Mouse (Mus musculus) ES-Bruce4 (cell line): ENCODE data around the gene Bicdl1. TPM values are rescaled to one million over a fixed set of nuclear protein-coding genes. Genes with fewer than 3 reads are reported as not detected.

Experiments
- H3K27ac ChIP-seq: 2 replicates; pipeline ENCODE4 v1.5.1; 2012; ENCODE audit warnings: low read length, inconsistent platforms; ENCODE audit not compliant: insufficient read depth
- H3K27me3 ChIP-seq: 2 replicates; pipeline ENCODE4 v1.6.1; 2012; ENCODE audit warnings: mild to moderate bottlenecking, low read length, inconsistent platforms; ENCODE audit not compliant: control insufficient read depth, poor library complexity, insufficient read depth, severe bottlenecking
- H3K36me3 ChIP-seq: 2 replicates; pipeline ENCODE4 v1.6.1; 2012; ENCODE audit warnings: inconsistent platforms, mild to moderate bottlenecking, low read length, moderate library complexity; ENCODE audit not compliant: control insufficient read depth, poor library complexity, insufficient read depth, severe bottlenecking
- H3K4me1 ChIP-seq: one replicate; pipeline ENCODE4 v1.8.1; 2011; ENCODE audit warnings: low read length; ENCODE audit not compliant: control insufficient read depth, insufficient read depth
- H3K4me3 ChIP-seq: 2 replicates; pipeline ENCODE4 v1.5.1; 2011; ENCODE audit warnings: low read depth, mild to moderate bottlenecking, low read length
- H3K9ac ChIP-seq: 2 replicates; pipeline ENCODE4 v1.6.1; 2012; ENCODE audit warnings: low read depth, mild to moderate bottlenecking, inconsistent platforms; ENCODE audit not compliant: poor library complexity, severe bottlenecking
- H3K9me3 ChIP-seq: replicated peaks from 2 replicates; pipeline ENCODE4 v1.6.1; 2012; ENCODE audit warnings: mild to moderate bottlenecking, low read length, inconsistent platforms; ENCODE audit not compliant: control insufficient read depth, poor library complexity, insufficient read depth, severe bottlenecking
- CTCF ChIP-seq: IDR thresholded peaks from one replicate; pipeline ENCODE4 v1.8.1; 2011; ENCODE audit warnings: low read depth, low read length
- EP300 ChIP-seq: IDR thresholded peaks from 2 replicates; pipeline ENCODE4 v1.6.1; 2011; ENCODE audit warnings: low read depth, low read length; ENCODE audit not compliant: insufficient read depth
- POLR2A ChIP-seq: IDR thresholded peaks from one replicate; pipeline ENCODE4 v1.8.1; 2011; ENCODE audit warnings: low read length; ENCODE audit not compliant: insufficient read depth
- polyA plus RNA-seq: library from polyadenylated mRNA; stranded (reverse); fragments of >200 nt; gene quantifications from 2 replicates; pipeline ENCODE4 v1.2.4, GENCODE M21; 2011; ENCODE audit warnings: low read depth; ENCODE audit not compliant: missing spikeins, insufficient read depth, insufficient read length

Gene Bicdl1
- polyA plus RNA-seq, 1 experiment: 34.0 TPM

DNA sequence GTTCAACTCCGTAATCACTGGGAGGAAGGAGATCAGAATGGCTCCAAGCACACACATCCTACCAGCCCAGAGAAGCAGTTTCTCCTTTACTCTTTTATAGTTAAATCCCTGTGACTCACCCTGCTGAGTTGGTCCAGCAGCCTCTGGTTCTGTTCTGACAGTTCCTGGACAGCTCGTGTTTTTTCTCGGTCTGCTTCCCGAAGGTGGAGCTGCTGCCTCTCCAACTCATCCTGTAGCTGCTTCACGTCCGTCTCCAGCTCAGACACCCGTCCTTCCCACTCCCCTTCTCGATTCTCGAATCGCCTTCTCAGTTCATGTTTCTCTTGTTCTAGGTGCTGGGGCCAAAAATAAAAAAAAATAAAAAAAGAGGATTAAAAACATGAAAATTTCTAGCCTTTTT lies 7.0 kb downstream of the Bicdl1 start:
- no peaks in the 10 kb centered on the region for H3K9me3 ChIP-seq
- H3K9ac ChIP-seq: no peak overlapping the region
- 0 out of 2 replicates have a peak, but pooled peaks cover 3% of the 10 kb centered on the region for H3K36me3 ChIP-seq
- no peak overlapping the region for H3K4me3 ChIP-seq
- H3K27me3 ChIP-seq: no peaks in the 10 kb centered on the region
- TF ChIP-seq POLR2A: no peak
- TF ChIP-seq EP300: no peak
- TF ChIP-seq CTCF: no peak
- no peaks in the 10 kb centered on the region for H3K4me1 ChIP-seq
- no peak overlapping the region for H3K27ac ChIP-seq

DNA sequence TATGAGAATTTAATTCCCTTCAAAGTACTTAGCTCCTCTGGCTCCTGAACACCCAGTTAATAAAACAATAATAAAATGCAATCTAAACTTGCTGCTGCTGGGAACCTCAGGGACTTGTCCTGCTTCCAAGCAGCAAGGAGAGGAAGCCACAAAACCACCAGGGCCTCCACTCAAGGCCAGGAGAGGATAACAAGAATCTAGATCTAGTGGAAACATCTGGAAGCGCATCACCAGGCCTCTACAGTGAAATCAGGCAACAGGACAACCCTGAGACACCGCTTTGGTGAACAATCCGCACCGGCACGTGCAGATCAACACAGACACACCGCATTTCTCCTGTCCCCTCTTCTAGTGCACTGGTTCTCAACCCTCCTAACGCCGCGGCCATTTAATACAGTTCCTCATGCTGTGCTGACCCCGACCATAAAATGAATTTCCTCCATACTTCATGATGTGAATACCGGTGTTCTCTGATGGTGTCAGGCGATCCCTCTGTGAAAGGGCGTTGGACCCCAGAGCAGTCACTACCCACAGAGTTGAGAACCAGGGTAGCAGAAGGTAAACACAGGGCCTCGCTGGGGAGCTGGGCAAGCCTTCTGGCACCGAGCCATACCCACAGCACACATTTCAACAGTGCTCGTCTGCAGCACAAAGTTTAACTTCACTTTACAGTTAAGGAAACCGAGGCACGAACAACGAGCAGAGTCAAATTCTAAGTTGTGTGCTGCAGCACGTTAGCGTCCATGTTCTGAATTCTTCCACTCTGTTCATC lies 9.0 kb downstream of the Bicdl1 start:
- H3K27me3 ChIP-seq: no peaks in the 10 kb centered on the region
- H3K4me1 ChIP-seq: no peaks in the 10 kb centered on the region
- no peak overlapping the region for H3K4me3 ChIP-seq
- H3K27ac ChIP-seq: no peak overlapping the region
- no peak for TF ChIP-seq POLR2A
- TF ChIP-seq EP300: no peak
- no peak for TF ChIP-seq CTCF
- H3K9ac ChIP-seq: no peak overlapping the region
- H3K9me3 ChIP-seq: no peaks in the 10 kb centered on the region
- 0 out of 2 replicates have a peak, but pooled peaks cover 3% of the 10 kb centered on the region for H3K36me3 ChIP-seq

DNA sequence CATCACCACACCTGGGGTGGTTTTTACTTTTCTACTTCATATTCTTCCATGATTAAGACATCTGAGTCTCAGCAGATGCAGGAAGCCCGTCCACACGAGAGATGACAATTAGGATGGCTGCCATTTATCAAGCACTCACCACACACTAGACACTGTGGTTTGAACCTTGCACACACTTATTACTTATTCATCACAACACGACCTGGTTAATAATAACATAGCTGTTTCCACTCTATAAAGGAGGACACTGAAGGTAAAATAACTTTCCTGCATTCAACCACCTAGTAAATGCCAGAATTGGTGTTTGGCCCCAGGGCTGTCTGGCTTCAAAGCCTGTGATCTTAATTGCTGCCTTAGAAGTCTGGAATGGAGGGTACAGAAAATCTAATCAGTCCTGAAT lies 10.7 kb downstream of the Bicdl1 start:
- H3K27ac ChIP-seq: no peak overlapping the region
- TF ChIP-seq POLR2A (no peak), EP300 (no peak), CTCF (no peak)
- no peaks in the 10 kb centered on the region for H3K27me3 ChIP-seq
- no peak overlapping the region for H3K9ac ChIP-seq
- H3K9me3 ChIP-seq: no peaks in the 10 kb centered on the region
- 0 out of 2 replicates have a peak, but pooled peaks cover 3% of the 10 kb centered on the region for H3K36me3 ChIP-seq
- no peak overlapping the region for H3K4me3 ChIP-seq
- H3K4me1 ChIP-seq: no peaks in the 10 kb centered on the region

DNA sequence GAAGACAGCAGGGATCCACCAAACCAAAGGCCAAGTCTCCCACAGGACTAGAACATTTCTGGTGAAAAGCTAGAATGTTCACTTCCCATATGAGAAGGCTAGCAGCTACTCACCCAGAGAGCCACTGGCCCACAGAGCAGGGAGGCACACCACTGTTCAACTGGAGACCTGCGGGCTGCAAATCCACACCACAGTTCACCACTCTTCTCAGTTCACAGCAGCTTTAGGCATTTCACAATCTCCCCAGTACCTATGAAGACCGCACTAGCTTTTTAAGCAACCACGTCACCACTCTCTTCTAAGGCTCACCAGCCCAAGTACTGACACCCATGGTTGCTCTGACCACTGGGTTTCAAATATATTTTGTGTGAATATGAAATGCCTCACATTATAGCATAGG lies 13.7 kb downstream of the Bicdl1 start:
- no peaks in the 10 kb centered on the region for H3K27me3 ChIP-seq
- no peak overlapping the region for H3K27ac ChIP-seq
- no peak overlapping the region for H3K9ac ChIP-seq

DNA sequence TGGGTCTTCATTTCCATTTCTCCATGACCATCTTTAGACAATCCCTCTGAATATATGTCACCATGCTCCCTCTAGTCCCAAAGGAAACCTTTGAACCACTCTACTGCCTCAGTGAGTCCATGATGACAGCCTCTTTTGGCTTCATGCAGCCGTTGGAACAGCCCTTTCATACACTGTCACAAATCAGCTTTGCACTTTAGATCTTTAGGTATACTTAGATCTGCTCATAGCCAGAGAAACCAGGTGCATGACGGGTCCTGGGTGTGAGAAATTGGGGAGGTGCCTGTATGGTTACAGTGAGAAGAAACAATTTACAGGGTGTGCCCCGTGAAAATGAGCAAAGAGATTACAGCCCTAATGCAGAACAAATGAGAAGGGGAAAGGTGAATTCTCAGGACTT lies 14.3 kb downstream of the Bicdl1 start:
- H3K4me3 ChIP-seq: no peak overlapping the region
- no peaks in the 10 kb centered on the region for H3K27me3 ChIP-seq
- H3K27ac ChIP-seq: no peak overlapping the region
- no peaks in the 10 kb centered on the region for H3K9me3 ChIP-seq
- H3K36me3 ChIP-seq: no peaks in the 10 kb centered on the region
- H3K9ac ChIP-seq: no peak overlapping the region
- no peaks in the 10 kb centered on the region for H3K4me1 ChIP-seq
- TF ChIP-seq EP300 (no peak), CTCF (no peak), POLR2A (no peak)

More for the DNA sequence above, 13.7 kb downstream of the Bicdl1 start:
- TF ChIP-seq EP300 (no peak), CTCF (no peak), POLR2A (no peak)
- Histone ChIP-seq H3K4me1 (no peaks in the 10 kb centered on the region), H3K36me3 (0 out of 2 replicates have a peak, but pooled peaks cover 1% of the 10 kb centered on the region), H3K9me3 (no peaks in the 10 kb centered on the region), H3K4me3 (no peak overlapping the region)

DNA sequence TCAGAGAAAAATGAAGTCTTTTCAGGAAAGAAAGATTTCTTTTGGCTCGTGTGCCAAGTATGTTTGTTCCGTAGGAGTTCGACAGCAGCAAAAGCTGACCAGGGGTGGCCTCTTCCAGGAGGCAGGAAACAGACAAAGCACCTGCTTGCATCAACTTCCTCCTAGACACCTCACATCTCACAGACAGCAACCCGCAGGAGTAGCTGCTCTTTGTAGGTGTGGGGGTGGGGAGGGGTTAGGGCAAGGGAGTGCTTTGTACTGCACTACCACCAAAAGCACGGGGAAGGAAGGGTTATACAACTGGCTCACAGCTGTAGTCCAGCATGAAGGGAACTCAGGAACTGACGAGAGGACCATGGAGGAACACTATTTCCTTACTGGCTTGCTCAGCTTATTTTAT lies 15.0 kb downstream of the Bicdl1 start:
- H3K4me3 ChIP-seq: no peak overlapping the region
- no peaks in the 10 kb centered on the region for H3K9me3 ChIP-seq
- no peaks in the 10 kb centered on the region for H3K4me1 ChIP-seq
- no peak overlapping the region for H3K9ac ChIP-seq
- H3K27ac ChIP-seq: no peak overlapping the region
- H3K36me3 ChIP-seq: no peaks in the 10 kb centered on the region
- TF ChIP-seq POLR2A: no peak
- no peak for TF ChIP-seq CTCF
- TF ChIP-seq EP300: no peak
- H3K27me3 ChIP-seq: no peaks in the 10 kb centered on the region
